In genomic region chr8:117028686-117029085, GRCm38 (mm10) we compare ENCODE assay signal across 30 mouse cellular contexts. TPM values are rescaled to one million over a fixed set of nuclear protein-coding genes. Genes with fewer than 3 reads are reported as not detected.
"Had no signal": no experiment of that assay in that cellular context is flagged by ENCODE, and none has a peak within 500 bp of the region (broad histone marks: within the 10 kb centered on the region; RNA-seq: fewer than 3 reads in every experiment).

No protein-coding gene starts in this region.

- DNase-seq: gastrocnemius, postnatal 14 days; gastrocnemius, postnatal 36 days; heart, adult 11 months; heart, adult 2 months; heart, postnatal 10 days; heart, postnatal 36 days; kidney, adult 11 months; kidney, adult 2 months; kidney, adult 9 months; kidney, postnatal 14 days; kidney, postnatal 36 days; layer of hippocampus, adult 9-11 months; liver; liver, embryonic 13.5 days had no signal

- H3K27ac ChIP-seq: heart, adult 2 months; heart, embryonic 10.5 days; hindbrain, embryonic 13.5 days; hindbrain, embryonic 15.5 days; hindbrain, postnatal 0 days; kidney, embryonic 15.5 days; kidney, postnatal 0 days; left cerebral cortex, adult 2 months; limb, embryonic 10.5 days; limb, embryonic 12.5 days; liver, embryonic 13.5 days had no signal

- H3K4me3 ChIP-seq: heart, adult 2 months; heart, embryonic 10.5 days; heart, embryonic 12.5 days; hindbrain, embryonic 13.5 days; hindbrain, embryonic 15.5 days; kidney, embryonic 15.5 days; left cerebral cortex, adult 2 months; limb, embryonic 10.5 days; limb, embryonic 12.5 days; liver, embryonic 13.5 days had no signal

- ATAC-seq: hindbrain, postnatal 0 days; intestine, embryonic 16.5 days had no signal

- H3K4me1 ChIP-seq: heart, embryonic 12.5 days; hindbrain, embryonic 13.5 days; hindbrain, embryonic 15.5 days; limb, embryonic 10.5 days; limb, embryonic 12.5 days had no signal

- H3K27me3 ChIP-seq: heart, embryonic 12.5 days; hindbrain, embryonic 13.5 days; hindbrain, embryonic 15.5 days; kidney, embryonic 15.5 days; limb, embryonic 12.5 days; liver, embryonic 13.5 days had no signal

- H3K36me3 ChIP-seq: heart, embryonic 10.5 days; heart, embryonic 12.5 days; hindbrain, embryonic 13.5 days; hindbrain, embryonic 15.5 days; kidney, embryonic 15.5 days; limb, embryonic 10.5 days; limb, embryonic 12.5 days; liver, embryonic 13.5 days had no signal

RNA-seq across cellular contexts. Expression of gene Pkd1l2, which starts 53.6 kb away (rescaled TPM):
- total RNA-seq: heart, adult 2 months; hematopoietic stem cell, adult 5-6 weeks; left cerebral cortex, postnatal 14 days had no signal
- polyA plus RNA-seq: heart, adult 2 months; heart, embryonic 16.5 days; hindbrain, embryonic 11.5 days; intestine, embryonic 14.5 days; kidney, postnatal 0 days; limb, embryonic 10.5 days; limb, embryonic 12.5 days had no signal
